Mouse (Mus musculus) thymus, postnatal 0 days (tissue): ENCODE measurements at regions not wholly inside any gene's neighbourhood (a gene's known extent, or its start where the extent isn't known, plus 50 kb on each side); places are given as distances from the start of the nearest gene placed in this dataset.
"Not testable (repeated sequence)": the region's sequence is repeated elsewhere in the genome, so short reads cannot be mapped to it uniquely, and the experiment has no call there.

Experiments used
- DNase-seq: peaks from one replicate; pipeline ENCODE4 v3.0.0-alpha.2; 2015; ENCODE audit warnings: low spot score

DNA sequence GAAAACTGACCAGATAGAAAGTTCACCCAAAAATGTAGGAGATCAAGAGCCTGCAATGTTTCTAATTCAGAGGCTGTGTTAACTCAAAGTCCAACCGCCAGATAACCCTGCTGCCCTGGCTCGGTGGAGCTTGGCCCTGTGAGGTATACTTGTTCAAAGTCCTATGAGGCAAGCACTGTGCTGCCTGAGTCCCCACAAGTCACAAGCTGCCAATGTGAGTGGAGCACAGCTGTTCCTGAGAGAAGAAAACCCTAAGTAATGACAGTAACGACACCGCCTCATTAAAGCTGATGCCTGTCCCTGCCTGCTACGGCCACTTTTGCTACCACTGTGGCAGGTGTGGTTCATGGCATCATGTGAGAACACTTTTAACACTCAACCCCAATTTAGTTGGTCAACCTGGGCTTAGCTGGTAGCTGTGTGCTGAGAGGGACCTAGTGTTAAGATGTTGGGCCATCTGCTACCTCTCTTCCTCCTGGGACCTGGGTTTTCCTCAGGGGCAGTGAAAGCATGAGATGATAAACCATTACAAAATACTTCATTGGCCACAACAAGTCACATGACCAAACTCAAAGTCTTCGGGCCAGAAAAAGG lies 178.2 kb upstream of the Afdn start:
- no peak for DNase-seq

DNA sequence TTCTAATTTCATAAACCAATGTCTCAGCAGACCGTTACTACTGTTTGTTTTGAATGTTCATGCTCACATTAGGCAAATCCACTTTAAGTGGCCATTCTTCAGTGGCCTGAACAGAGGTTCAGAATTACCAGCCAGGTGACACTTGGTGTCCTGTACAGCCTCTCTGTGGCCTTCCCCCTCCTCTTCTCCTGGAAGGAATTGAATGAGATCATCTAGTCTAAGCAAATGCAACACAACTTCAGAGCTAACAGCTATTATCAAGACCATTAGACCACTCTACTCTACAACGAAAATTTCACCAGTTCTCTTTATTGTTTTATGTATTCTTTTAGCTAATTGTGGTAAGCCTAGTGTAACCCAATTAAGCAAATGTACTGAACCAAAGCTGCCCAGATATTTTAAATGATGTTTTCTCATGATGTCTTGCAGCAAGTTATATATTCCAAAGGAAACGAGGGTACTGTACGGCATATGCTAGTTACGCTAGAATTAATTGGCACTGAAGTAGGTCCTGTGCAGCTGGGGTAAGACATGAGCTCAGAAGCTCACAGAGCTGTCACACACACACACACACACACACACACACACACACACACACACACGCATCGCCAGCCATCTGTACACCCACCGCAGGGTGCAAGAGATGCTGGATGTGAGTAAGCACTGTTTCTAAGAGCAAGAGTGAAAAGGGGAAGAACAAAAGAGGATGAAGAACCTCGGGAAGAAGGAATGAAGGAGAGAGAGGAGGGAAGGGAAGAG lies 176.7 kb upstream of the Afdn start:
- DNase-seq = no peak

DNA sequence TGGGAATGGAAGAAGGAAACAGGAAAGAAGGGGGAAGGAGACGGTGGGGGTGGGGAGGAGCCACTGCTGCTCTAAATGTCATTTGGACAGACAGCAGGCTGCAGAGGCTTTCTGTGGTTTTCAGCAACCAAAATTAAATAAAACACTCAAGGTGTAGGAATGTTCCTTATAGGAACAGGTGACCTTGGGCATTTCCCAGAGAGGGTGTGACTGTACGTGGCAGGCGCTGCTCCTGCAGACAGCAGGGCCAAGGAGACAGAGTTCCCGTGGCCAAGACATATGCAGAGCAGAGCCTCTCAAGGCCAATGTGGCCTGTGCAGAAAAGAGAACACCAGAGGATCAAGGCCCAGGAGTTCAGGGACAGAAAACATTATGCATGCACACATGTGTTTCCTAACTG lies 175.9 kb upstream of the Afdn start:
- no peak for DNase-seq

DNA sequence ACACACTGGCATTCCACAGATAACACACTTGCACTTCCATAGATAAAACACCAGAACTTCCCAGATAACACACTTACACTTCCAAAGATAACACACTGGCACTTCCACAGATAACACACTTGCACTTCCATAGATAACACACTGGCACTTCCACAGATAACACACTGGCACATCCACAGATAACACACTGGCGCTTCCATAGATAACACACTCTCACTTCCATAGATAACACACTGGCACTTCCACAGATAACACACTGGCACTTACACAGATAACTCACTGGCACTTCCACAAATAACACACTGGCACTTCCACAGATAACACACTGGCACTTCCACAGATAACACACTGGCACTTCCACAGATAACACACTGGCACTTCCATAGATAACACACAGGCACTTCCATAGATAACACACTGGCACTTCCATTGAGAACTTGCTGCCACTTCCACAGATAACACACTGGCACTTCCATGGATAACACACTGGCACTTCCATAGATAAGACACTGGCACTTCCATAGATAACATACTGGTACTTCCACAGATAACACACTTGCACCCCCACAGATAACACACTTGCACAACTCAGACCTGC lies 170.0 kb upstream of the Afdn start:
- DNase-seq = not testable (repeated sequence)
